Mouse (Mus musculus): ENCODE measurements around the gene Pfkl.

DNA sequence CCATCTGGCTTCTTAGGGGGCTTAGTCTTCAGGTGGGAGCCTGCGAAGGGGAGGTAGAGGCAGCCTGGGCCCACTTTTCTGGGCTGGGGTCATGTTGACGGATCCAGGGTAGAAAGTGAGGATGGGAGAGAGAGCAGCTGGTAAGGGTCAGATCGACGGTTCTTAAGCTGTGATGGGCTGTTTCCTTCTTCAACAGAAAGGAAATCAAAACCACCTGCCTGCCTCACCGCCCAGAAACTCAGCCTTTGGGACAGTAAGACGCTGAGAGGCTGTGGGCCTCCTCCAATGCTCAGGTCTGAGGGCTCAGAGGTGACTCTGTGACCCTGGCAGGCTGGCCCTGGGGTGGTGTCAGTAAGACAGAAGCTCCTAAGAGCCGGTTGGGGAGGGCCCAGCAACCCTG is 32.2 kb upstream of the Pfkl start:
- TF ChIP-seq POLR2A (IDR thresholded peaks at IDR 0.05; ENCODE audit: insufficient read depth, low read depth, low read length) (no peak), CTCF (IDR thresholded peaks at IDR 0.05; ENCODE audit: insufficient read depth, low read depth, low read length) (no peak)

Measured in olfactory bulb, adult 2 months (tissue).